Mouse (Mus musculus) heart, embryonic 10.5 days (tissue): ENCODE measurements at regions not wholly inside any gene's neighbourhood (a gene's known extent, or its start where the extent isn't known, plus 50 kb on each side); places are given as distances from the start of the nearest gene placed in this dataset.

ENCODE experiments used
- DNase-seq: peaks from one replicate; pipeline ENCODE4 v3.0.0-alpha.2; 2017; ENCODE audit warnings: low spot score
- H3K27ac ChIP-seq: fragments of 300-500 bp; sonication (generic); 2 replicates; pipeline ENCODE4 v1.5.1; 2016; ENCODE audit warnings: mild to moderate bottlenecking
- H3K27me3 ChIP-seq: fragments of 300-500 bp; sonication (generic); 2 replicates; pipeline ENCODE4 v1.6.1; 2016; ENCODE audit warnings: mild to moderate bottlenecking; ENCODE audit not compliant: poor library complexity, insufficient read depth, severe bottlenecking
- H3K36me3 ChIP-seq: fragments of 300-500 bp; sonication (generic); 2 replicates; pipeline ENCODE4 v1.6.1; 2016; ENCODE audit warnings: mild to moderate bottlenecking, moderate library complexity
- H3K4me1 ChIP-seq: fragments of 300-500 bp; sonication (generic); 2 replicates; pipeline ENCODE4 v1.6.1; 2016; ENCODE audit warnings: mild to moderate bottlenecking
- H3K4me3 ChIP-seq: fragments of 300-500 bp; sonication (generic); 2 replicates; pipeline ENCODE4 v1.5.1; 2016; ENCODE audit warnings: mild to moderate bottlenecking, moderate library complexity
- H3K9me3 ChIP-seq: fragments of 300-500 bp; sonication (generic); 2 replicates; pipeline ENCODE4 v1.6.1; 2016; ENCODE audit warnings: mild to moderate bottlenecking, moderate library complexity
- WGBS: fragments of 180-500 bp; shearing (Covaris S2); methylation state at CpG from one replicate; pipeline ENCODE4 v1.1.7; 2016; 5-methylcytosine and 5-hydroxymethylcytosine counted together

- no peak overlapping the region for H3K4me3 ChIP-seq
- H3K36me3 ChIP-seq = no peaks in the 10 kb centered on the region
- peaks cover 23% of the 10 kb centered on the region for H3K27me3 ChIP-seq
- no peak for DNase-seq
- peaks cover 25% of the 10 kb centered on the region for H3K4me1 ChIP-seq
- no peaks in the 10 kb centered on the region for H3K9me3 ChIP-seq
- WGBS = 19% methylated on average over 20 of the region's 20 CpGs
- no peak overlapping the region for H3K27ac ChIP-seq
These were observed 108.6 kb downstream of the Katnal1 start for GRCm38 (mm10) chr5:148820476-148820875.

- H3K4me1 ChIP-seq = peaks cover 25% of the 10 kb centered on the region
- no peaks in the 10 kb centered on the region for H3K9me3 ChIP-seq
- no peak overlapping the region for H3K4me3 ChIP-seq
- peaks cover 23% of the 10 kb centered on the region for H3K27me3 ChIP-seq
- 56% methylated on average over 6 of the region's 6 CpGs for WGBS
- H3K36me3 ChIP-seq = no peaks in the 10 kb centered on the region
- no peak overlapping the region for H3K27ac ChIP-seq
- no peak for DNase-seq
These were observed 109.7 kb downstream of the Katnal1 start for GRCm38 (mm10) chr5:148819423-148819822.

- no peaks in the 10 kb centered on the region for H3K9me3 ChIP-seq
- H3K36me3 ChIP-seq = no peaks in the 10 kb centered on the region
- H3K27me3 ChIP-seq = peaks cover 23% of the 10 kb centered on the region
- H3K4me3 ChIP-seq = no peak overlapping the region
- peak overlapping the region; percentile 74; the same call in 1 of the 2 replicates for H3K27ac ChIP-seq
- WGBS = 20% methylated on average over 2 of the region's 2 CpGs
- DNase-seq = no peak
- H3K4me1 ChIP-seq = peaks cover 25% of the 10 kb centered on the region
These were observed 110.4 kb downstream of the Katnal1 start for GRCm38 (mm10) chr5:148818746-148819145.

- peaks cover 8% of the 10 kb centered on the region; the same call in 1 of the 2 replicates for H3K27me3 ChIP-seq
- peaks cover 27% of the 10 kb centered on the region for H3K4me1 ChIP-seq
- WGBS = 73% methylated on average over 9 of the region's 9 CpGs
- no peak overlapping the region for H3K4me3 ChIP-seq
- DNase-seq = no peak
- no peaks in the 10 kb centered on the region for H3K9me3 ChIP-seq
- H3K27ac ChIP-seq = no peak overlapping the region
- no peaks in the 10 kb centered on the region for H3K36me3 ChIP-seq
These were observed 116.3 kb downstream of the Katnal1 start for GRCm38 (mm10) chr5:148812840-148813239.

- H3K4me3 ChIP-seq = no peak overlapping the region
These were observed 117.1 kb downstream of the Katnal1 start for GRCm38 (mm10) chr5:148812016-148812415.

GRCm38 (mm10) chr5:148809485-148809884 lies 119.6 kb downstream of the Katnal1 start:
- H3K9me3 ChIP-seq = 0 out of 2 replicates have a peak, but pooled peaks cover 2% of the 10 kb centered on the region
- H3K36me3 ChIP-seq = no peaks in the 10 kb centered on the region
- H3K27ac ChIP-seq = peak overlapping the region; percentile 80
- 0 out of 2 replicates have a peak, but pooled peaks cover 3% of the 10 kb centered on the region for H3K27me3 ChIP-seq
- 27% methylated on average over 3 of the region's 3 CpGs for WGBS
- peak overlapping the region; percentile 35; the same call in 1 of the 2 replicates for H3K4me3 ChIP-seq
- DNase-seq = no peak
- peaks cover 26% of the 10 kb centered on the region for H3K4me1 ChIP-seq

More at GRCm38 (mm10) chr5:148812016-148812415, 117.1 kb downstream of the Katnal1 start:
- no peak for DNase-seq
- peaks cover 26% of the 10 kb centered on the region for H3K4me1 ChIP-seq
- no peaks in the 10 kb centered on the region for H3K36me3 ChIP-seq
- H3K9me3 ChIP-seq = 0 out of 2 replicates have a peak, but pooled peaks cover 2% of the 10 kb centered on the region
- H3K27ac ChIP-seq = no peak overlapping the region
- WGBS = 19% methylated on average over 13 of the region's 13 CpGs
- H3K27me3 ChIP-seq = peaks cover 7% of the 10 kb centered on the region; the same call in 1 of the 2 replicates

- no peak for DNase-seq
- Histone ChIP-seq H3K27ac (peak overlapping the region; percentile 80; the same call in 1 of the 2 replicates), H3K27me3 (0 out of 2 replicates have a peak, but pooled peaks cover 3% of the 10 kb centered on the region), H3K36me3 (no peaks in the 10 kb centered on the region), H3K4me3 (peak overlapping the region; percentile 35), H3K9me3 (0 out of 2 replicates have a peak, but pooled peaks cover 2% of the 10 kb centered on the region), H3K4me1 (peaks cover 26% of the 10 kb centered on the region)
- WGBS = 15% methylated on average over 10 of the region's 10 CpGs
These were observed 120.1 kb downstream of the Katnal1 start for GRCm38 (mm10) chr5:148809055-148809454.

- H3K9me3 ChIP-seq = 0 out of 2 replicates have a peak, but pooled peaks cover 2% of the 10 kb centered on the region
- H3K4me3 ChIP-seq = peak overlapping the region; percentile 35
- H3K27me3 ChIP-seq = 0 out of 2 replicates have a peak, but pooled peaks cover 3% of the 10 kb centered on the region
- 2% methylated on average over 4 of the region's 4 CpGs for WGBS
- peaks cover 26% of the 10 kb centered on the region for H3K4me1 ChIP-seq
- no peaks in the 10 kb centered on the region for H3K36me3 ChIP-seq
- DNase-seq = no peak
- 0 out of 2 replicates have a peak overlapping the region, but pooled peaks have one; percentile 80 for H3K27ac ChIP-seq
These were observed 120.7 kb downstream of the Katnal1 start for GRCm38 (mm10) chr5:148808426-148808825.

- 91% methylated on average over 4 of the region's 4 CpGs for WGBS
- H3K4me3 ChIP-seq = no peak overlapping the region
- peaks cover 26% of the 10 kb centered on the region for H3K4me1 ChIP-seq
- 0 out of 2 replicates have a peak, but pooled peaks cover 3% of the 10 kb centered on the region for H3K27me3 ChIP-seq
- H3K36me3 ChIP-seq = no peaks in the 10 kb centered on the region
- DNase-seq = no peak
- H3K27ac ChIP-seq = no peak overlapping the region
- 0 out of 2 replicates have a peak, but pooled peaks cover 2% of the 10 kb centered on the region for H3K9me3 ChIP-seq
These were observed 121.5 kb downstream of the Katnal1 start for GRCm38 (mm10) chr5:148807612-148808011.

- WGBS = 55% methylated on average over 3 of the region's 3 CpGs
- Histone ChIP-seq H3K9me3 (0 out of 2 replicates have a peak, but pooled peaks cover 2% of the 10 kb centered on the region), H3K27ac (no peak overlapping the region), H3K36me3 (no peaks in the 10 kb centered on the region), H3K27me3 (0 out of 2 replicates have a peak, but pooled peaks cover under 1% of the 10 kb centered on the region), H3K4me3 (no peak overlapping the region), H3K4me1 (peaks cover 18% of the 10 kb centered on the region)
- DNase-seq = no peak
These were observed 124.1 kb downstream of the Katnal1 start for GRCm38 (mm10) chr5:148805030-148805429.

- H3K4me1 ChIP-seq = peaks cover 11% of the 10 kb centered on the region
- H3K36me3 ChIP-seq = no peaks in the 10 kb centered on the region
- no peak overlapping the region for H3K4me3 ChIP-seq
- no peaks in the 10 kb centered on the region for H3K27me3 ChIP-seq
- H3K9me3 ChIP-seq = 0 out of 2 replicates have a peak, but pooled peaks cover 2% of the 10 kb centered on the region
- WGBS = 81% methylated on average over 14 of the region's 14 CpGs
- H3K27ac ChIP-seq = no peak overlapping the region
- DNase-seq = no peak
These were observed 125.3 kb downstream of the Katnal1 start for GRCm38 (mm10) chr5:148803772-148804171.

GRCm38 (mm10) chr5:148802720-148803119 lies 126.4 kb downstream of the Katnal1 start:
- WGBS = 83% methylated on average over 9 of the region's 9 CpGs
- Histone ChIP-seq H3K4me1 (peaks cover 14% of the 10 kb centered on the region), H3K9me3 (0 out of 2 replicates have a peak, but pooled peaks cover 1% of the 10 kb centered on the region), H3K36me3 (no peaks in the 10 kb centered on the region), H3K4me3 (no peak overlapping the region), H3K27ac (no peak overlapping the region), H3K27me3 (no peaks in the 10 kb centered on the region)
- no peak for DNase-seq

GRCm38 (mm10) chr5:148798541-148798940 lies 130.6 kb downstream of the Katnal1 start:
- Histone ChIP-seq H3K9me3 (no peaks in the 10 kb centered on the region), H3K36me3 (no peaks in the 10 kb centered on the region), H3K27me3 (no peaks in the 10 kb centered on the region), H3K27ac (0 out of 2 replicates have a peak overlapping the region, but pooled peaks have one; percentile 24), H3K4me3 (no peak overlapping the region), H3K4me1 (peaks cover 22% of the 10 kb centered on the region)
- 42% methylated on average over 6 of the region's 6 CpGs for WGBS
- DNase-seq = no peak
